Mouse (Mus musculus) liver, postnatal 0 days (tissue): ENCODE data around the gene Anxa6.

ENCODE experiments used
- CTCF ChIP-seq: sonication (generic); IDR thresholded peaks from 2 replicates; pipeline ENCODE4 v1.5.1; 2016; ENCODE audit warnings: antibody characterized with exemption, low read depth
- EP300 ChIP-seq: IDR thresholded peaks from 2 replicates; pipeline ENCODE4 v1.6.1; 2016; ENCODE audit warnings: antibody characterized with exemption, low read depth, mild to moderate bottlenecking

DNA sequence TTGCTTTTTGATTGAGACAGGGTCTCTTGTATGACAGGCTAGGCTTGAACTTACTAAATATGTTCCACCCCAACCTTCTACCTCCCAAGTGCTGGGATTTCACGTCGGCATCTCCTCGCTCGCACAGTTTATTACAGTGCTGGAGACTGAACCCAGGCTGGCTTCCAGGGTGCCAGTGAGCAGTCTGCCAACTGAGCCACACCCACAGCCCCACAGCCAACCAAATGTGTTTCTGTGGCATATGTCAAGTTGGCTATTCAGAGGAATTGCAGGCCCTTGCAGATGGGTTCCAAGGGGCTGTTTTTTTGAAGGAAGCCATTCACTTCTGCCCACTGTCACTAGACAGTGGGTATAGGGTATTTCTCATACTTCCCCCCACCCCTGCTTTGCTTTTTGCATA is 7.3 kb downstream of the Anxa6 start:
- no peak for TF ChIP-seq CTCF
- no peak for TF ChIP-seq EP300
